Mouse (Mus musculus) forelimb bud, embryonic 11.5 days (tissue): ENCODE results near the gene Mcu.

Source experiments
- DNase-seq: peaks from one replicate; pipeline ENCODE4 v3.0.0-alpha.2; 2012; ENCODE audit warnings: low read depth, low spot score

Mcu gene

GRCm38 (mm10) chr10:59570360-59570759, 46.1 kb downstream of the Mcu start:
- DNase-seq, result no peak

DNA sequence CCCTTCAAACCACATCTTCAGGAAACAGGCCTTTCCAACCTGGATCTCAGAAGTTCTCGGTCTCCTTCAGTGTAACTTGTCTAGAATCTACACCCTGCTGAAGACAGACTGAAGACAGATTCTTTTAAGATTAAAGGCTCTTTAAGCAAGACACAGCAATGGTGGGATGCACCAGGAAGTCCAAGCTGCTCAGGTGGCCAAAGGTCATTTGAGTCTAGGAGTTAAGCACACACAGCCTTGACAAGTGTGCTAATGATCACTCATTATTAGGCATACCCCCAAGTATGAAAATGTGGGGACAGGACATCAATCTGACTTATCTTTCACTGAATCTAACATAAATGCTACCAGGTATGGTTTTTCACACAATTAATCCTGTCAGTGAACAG, 47.0 kb downstream of the Mcu start:
- DNase-seq, result no peak

DNA sequence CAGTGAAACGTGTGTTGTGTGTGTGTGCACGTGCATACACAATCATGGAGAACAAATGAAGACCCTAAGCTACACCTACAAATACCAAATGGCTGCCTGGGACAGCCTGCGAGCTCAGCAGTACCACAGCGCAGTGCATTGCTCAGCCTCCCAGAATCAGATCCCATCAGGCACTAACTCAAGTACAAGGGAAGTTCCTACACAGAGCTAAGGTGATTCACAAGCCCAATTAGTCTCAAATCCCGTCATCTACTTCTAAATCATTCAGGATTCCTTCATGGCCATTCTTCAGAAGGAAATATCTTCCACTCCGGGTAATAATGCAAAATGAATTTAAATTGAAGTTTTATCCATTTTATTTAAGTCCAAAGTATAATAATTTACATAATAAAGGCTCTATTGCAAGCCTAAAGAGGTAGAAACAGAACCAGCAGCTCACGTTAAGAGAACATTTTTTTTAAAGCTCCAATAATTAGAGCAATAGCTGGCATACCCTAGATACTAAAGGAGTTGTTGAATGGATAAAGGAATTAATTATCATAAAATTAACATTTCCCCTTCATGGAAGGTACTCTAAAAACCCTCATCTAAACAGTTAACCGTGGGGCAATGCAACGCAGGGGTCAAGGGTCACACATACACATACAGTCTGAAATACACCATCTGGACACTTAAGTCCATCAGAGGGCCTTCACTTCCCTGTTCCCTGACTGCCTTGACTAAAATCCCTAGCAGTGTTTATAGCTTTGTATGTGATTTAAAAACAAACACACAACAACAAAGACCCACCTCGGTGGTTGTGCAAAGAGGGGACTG, 47.6 kb downstream of the Mcu start:
- no peak for DNase-seq

- DNase-seq, result no peak
Measured at GRCm38 (mm10) chr10:59566968-59567367, 49.5 kb downstream of the Mcu start.

GRCm38 (mm10) chr10:59565995-59566410, 50.5 kb downstream of the Mcu start:
- DNase-seq, result peak; percentile 76

GRCm38 (mm10) chr10:59564551-59564950, 51.9 kb downstream of the Mcu start:
- DNase-seq, result no peak

DNA sequence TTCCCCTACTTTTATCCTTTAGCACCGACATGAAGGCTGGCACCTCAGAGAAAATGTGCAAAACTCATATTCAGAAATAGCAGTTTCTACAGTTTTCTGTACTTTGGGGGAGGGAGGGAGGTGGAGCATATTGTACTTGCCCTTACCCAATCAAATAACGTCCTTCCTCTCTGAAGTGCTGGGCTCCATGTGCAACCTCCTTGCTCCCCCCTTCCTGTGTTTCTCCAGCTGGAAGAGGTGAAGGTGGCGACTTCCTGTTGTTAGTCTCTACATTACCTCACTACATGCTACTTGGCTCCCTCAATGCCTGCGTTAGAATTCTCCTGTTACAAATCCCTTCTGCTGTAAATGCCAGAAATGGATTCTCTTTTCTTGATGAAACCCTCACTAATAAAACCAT, 54.0 kb downstream of the Mcu start:
- peak; percentile 39 for DNase-seq

GRCm38 (mm10) chr10:59560126-59560525, 56.4 kb downstream of the Mcu start:
- DNase-seq, result no peak

GRCm38 (mm10) chr10:59558602-59559001, 57.9 kb downstream of the Mcu start:
- DNase-seq, result no peak

DNA sequence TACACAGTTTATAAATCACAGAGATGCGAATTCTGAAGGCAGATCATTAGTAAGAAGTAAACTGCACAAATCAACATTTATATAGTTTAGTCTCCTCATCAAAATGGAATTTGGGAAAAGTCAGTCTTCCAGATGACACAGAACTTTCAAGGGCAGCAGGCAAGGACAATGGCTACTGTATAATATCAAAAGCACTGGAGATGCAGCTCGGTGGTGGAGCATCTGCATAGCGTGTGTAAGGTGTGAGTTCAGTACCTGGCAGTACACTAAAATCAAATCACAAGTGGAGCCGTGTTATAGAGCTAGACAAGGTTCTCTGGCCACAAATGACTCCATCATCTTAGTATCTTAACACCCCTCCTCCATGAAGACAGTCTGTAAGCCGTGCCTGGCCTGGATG, 58.3 kb downstream of the Mcu start:
- DNase-seq, result no peak

DNA sequence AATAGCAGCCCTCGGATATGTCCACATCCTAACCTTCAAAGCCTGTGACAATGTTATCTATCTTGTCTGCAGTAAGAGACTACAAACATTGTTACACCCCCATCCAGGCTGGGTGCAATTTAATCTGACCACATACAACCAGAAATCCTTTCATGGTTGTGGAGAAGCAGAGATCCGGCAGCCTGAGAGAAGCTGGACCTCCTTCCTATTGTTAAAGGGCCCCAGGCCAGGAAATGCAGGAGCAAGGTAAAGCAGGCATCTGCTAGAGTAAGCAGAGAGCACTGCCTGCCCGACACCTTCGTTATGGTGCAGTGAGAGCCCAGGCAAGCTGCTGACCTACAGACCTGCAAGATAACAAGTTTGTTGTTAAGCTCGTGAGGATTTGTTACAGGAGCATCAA, 60.0 kb downstream of the Mcu start:
- DNase-seq, result no peak

GRCm38 (mm10) chr10:59554243-59554642, 62.2 kb downstream of the Mcu start:
- DNase-seq, result no peak

- no peak for DNase-seq
Measured at GRCm38 (mm10) chr10:59552456-59552855, 64.0 kb downstream of the Mcu start.

DNA sequence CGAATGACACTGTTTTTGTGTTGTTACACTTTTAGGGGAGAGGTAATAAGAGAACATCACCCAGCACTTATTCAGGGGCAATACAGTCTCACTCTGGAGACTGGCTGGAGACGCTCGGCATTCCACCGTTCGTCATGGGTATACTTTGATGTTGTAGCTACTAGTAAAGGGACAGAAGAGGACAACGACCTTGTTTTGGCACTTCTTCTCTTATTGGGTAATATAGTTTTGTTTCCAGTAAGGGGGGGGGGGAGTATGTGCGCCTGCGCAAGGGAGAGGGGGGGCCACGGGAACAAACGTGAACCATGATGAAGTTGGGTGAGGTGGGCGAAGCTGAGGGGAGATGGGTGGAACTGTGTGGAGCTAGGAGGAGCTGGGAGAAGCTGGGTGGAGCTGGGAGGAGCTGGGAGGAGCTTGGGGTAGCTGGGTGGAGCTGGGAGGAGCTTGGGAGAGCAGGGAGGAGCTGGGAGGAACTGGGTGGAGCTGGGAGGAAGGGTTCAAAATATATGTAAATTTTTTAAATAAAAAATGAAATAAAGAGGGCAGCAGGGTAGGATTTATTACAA, 67.6 kb downstream of the Mcu start:
- no peak for DNase-seq

DNA sequence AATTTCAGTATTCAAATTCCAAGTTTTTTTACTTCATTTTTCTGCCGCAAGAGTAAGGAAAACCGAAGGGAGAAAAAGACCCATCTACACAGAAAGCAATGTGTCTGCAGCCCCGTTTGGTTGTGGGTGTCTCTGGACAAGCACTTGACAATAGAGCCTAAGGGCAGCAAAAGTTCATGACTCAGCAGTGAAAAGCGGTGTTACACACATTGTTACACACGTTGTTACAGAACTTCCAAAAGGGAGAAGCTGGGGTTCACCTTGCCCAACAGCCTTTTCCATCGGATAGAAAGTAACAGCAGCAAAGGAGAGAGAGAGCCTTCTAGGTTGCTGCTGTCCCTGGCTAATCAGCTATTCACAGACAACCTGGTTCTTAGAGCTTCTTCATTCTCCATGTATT, 68.3 kb downstream of the Mcu start:
- DNase-seq, result no peak

GRCm38 (mm10) chr10:59547426-59547825, 69.1 kb downstream of the Mcu start:
- no peak for DNase-seq

DNA sequence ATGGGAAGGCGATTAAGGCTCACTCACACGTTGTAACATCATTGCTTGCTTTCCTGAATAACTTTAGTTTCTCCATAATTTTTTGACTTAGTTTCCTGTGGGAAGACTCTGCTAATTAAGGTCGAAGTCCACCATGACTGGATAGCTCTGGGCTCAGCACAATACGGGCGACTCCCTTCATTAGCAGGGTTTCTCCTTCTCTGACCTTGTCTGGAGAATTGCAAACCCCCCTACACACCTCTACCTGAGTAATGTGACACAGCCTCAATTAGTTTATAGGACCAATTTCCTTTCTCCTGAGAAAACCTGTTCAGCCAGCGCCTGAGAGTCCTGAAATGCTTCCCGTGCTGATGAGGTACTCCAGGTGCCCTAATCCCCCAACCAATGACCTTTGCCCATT, 71.3 kb downstream of the Mcu start:
- no peak for DNase-seq

DNA sequence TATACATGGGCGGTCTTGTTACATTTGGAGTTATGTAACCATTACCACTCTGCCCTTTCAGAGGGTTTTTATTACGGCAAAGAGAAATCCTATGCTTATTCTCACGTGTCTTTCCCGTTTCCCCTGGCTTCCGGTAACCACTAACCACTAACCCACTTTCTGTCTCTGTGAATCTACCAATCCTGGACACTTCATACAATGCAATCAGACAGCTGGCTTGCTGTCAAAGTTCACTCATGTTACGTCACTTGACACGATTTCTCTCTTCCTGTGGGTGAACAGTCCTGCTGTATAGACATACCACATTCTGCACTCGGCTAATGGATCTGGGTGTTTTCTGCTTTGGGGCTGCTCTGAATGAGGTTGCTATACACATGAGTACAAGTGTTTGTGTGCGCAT, 73.1 kb downstream of the Mcu start:
- DNase-seq, result no peak

GRCm38 (mm10) chr10:59541466-59541865, 75.0 kb downstream of the Mcu start:
- DNase-seq, result no peak

- no peak for DNase-seq
Measured at GRCm38 (mm10) chr10:59540596-59540995, 75.9 kb downstream of the Mcu start.

DNA sequence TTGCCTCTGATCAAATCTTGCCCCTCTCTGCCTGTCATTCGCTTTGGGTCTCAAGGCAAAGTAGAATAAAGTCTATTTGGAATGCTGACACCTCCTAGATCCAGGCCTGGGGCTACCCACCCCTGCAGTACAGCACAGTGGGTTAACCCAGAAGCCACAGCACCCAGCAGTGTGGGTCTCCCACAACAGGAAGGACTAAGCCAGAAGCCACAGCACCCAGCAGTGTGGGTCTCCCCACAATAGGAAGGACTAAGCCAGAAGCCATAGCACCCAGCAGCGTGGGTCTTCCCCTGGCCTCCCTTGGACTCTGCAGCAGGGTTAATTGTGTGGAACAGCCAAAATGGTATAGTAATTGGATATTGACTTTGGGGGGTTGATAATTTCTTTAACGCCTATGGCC, 76.4 kb downstream of the Mcu start:
- DNase-seq, result no peak

DNA sequence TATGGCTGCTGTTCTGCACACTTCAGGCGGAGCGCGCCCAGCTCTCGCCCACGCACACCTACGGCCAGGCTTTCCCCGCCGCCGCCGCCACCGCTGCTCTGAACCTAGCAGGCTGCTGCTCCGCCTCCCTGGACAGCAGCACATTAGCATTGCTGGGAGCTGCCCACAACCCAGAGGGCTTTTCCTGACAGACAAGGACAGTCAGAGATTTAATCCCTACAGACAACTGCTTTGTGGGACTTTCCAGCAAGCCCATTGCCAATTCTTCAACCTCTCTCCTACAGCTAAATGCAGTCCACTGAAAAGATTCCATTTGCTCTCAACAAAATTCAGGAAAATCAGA, 77.0 kb downstream of the Mcu start:
- DNase-seq, result peak; percentile 23

DNA sequence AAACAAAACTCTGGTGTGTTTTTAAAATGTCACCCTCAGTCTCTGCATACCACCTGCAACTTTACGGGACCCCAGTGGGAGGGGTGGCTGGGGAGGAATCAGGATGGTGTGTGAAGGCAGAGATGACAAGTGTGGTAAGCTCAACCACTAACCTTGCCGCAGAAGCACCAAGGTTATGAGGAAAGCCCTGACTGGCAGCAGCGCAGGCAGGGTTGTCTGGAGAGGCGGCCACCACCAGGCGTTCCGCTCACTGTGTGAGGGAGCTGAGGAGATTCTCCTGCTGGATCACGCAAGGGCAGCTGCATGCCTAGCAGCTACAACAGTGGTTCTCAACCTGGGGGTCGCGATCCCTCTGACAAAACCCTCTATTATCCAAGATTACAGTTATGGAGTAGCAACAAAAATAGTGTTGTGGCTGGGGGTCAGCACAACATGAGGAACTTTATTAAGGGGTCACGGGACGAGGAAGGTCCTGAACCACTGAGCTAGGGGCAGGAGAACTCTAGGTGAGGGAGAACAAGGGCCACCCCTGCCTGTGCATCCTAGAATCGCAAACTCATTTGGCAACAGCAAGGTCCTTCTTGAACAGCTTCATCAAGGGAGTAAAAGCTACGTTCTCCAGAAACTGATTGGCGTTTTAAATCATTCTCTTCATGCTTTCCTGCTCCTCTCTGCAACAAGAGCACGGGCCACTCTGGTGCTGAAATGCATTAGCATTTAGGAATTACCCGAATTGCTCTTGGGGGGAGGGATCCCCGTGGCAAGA, 77.5 kb downstream of the Mcu start:
- DNase-seq, result no peak
